In the genomic region with DNA sequence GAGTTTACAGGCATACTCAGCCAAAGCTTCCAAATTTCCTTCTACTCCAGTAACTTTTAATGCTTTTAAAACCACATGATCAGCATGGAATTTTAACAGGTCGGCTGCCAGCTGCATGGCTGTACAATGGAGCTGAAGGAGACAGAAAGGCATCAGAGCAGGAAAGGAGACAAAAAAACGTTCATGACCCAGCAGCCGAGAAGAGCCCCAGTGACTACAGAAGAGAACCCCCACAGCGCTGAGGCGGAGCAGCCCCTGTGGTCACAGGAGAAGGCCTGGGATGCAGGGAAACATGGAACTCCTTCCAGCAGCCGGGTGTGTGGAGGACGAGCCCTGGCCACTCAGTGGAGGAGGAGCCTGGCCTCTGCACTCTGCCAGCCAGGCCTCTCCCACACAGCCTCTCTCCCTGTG, we compare ENCODE assay signal across 8 mouse cellular contexts. TPM values are rescaled to one million over a fixed set of nuclear protein-coding genes. Genes with fewer than 3 reads are reported as not detected.
A peak's percentile ranks its signal among the peaks of the same experiment; 100 is the strongest.
DNase-seq lines count a peak whose midpoint lies in the region; ATAC-seq lines count a peak whose summit lies in the region.

No protein-coding gene starts in this region.

- DNase-seq in limb, embryonic 10.5 days (ENCODE audit: low spot score), result no peak
- peak; percentile 53 for DNase-seq in kidney, adult 11 months
- DNase-seq in embryo, embryonic 9.5 days (ENCODE audit: extremely low spot score), result no peak
- no peak for DNase-seq in midbrain, embryonic 14.5 days

- H3K36me3 ChIP-seq in limb, embryonic 12.5 days, result peaks cover 59% of the 10 kb centered on the region
- peaks cover 54% of the 10 kb centered on the region for H3K36me3 ChIP-seq in limb, embryonic 10.5 days
- H3K36me3 ChIP-seq in forebrain, embryonic 13.5 days (ENCODE audit: poor library complexity, severe bottlenecking), result peaks cover 50% of the 10 kb centered on the region
- 0 out of 2 replicates have a peak, but pooled peaks cover 4% of the 10 kb centered on the region for H3K36me3 ChIP-seq in lung, embryonic 15.5 days
- peaks cover 72% of the 10 kb centered on the region for H3K36me3 ChIP-seq in midbrain, embryonic 14.5 days (ENCODE audit: control insufficient read depth, insufficient read depth, low read length)

- WGBS in limb, embryonic 12.5 days, result 54% methylated on average over 7 of the region's 7 CpGs
- 79% methylated on average over 7 of the region's 7 CpGs for WGBS in limb, embryonic 10.5 days
- 23% methylated on average over 7 of the region's 7 CpGs for WGBS in forebrain, embryonic 13.5 days
- WGBS in lung, embryonic 15.5 days, result 62% methylated on average over 7 of the region's 7 CpGs
- WGBS in midbrain, embryonic 14.5 days, result 61% methylated on average over 7 of the region's 7 CpGs

- no peaks in the 10 kb centered on the region for H3K27me3 ChIP-seq in limb, embryonic 12.5 days
- H3K27me3 ChIP-seq in limb, embryonic 10.5 days (ENCODE audit: low read depth, poor library complexity, severe bottlenecking), result no peaks in the 10 kb centered on the region
- no peaks in the 10 kb centered on the region for H3K27me3 ChIP-seq in forebrain, embryonic 13.5 days
- H3K27me3 ChIP-seq in lung, embryonic 15.5 days, result no peaks in the 10 kb centered on the region
- H3K27me3 ChIP-seq in midbrain, embryonic 14.5 days (ENCODE audit: control insufficient read depth, insufficient read depth, low read length), result no peaks in the 10 kb centered on the region

- no peak overlapping the region for H3K9ac ChIP-seq in limb, embryonic 12.5 days (replicated peaks)
- H3K9ac ChIP-seq in forebrain, embryonic 13.5 days, result peak overlapping the region; percentile 34; the same call in 1 of the 2 replicates
- no peak overlapping the region for H3K9ac ChIP-seq in lung, embryonic 15.5 days
- H3K9ac ChIP-seq in midbrain, embryonic 14.5 days (replicated peaks; ENCODE audit: low read length), result no peak overlapping the region

- peak; percentile 76; the same call in 1 of the 2 replicates for ATAC-seq in limb, embryonic 12.5 days (ENCODE audit: insufficient number of reproducible peaks, insufficient read depth, low FRiP score, low TSS enrichment, low read depth)
- ATAC-seq in forebrain, embryonic 13.5 days, result peak; percentile 86
- 0 out of 2 replicates have a peak, but pooled peaks have one; percentile 31 for ATAC-seq in lung, embryonic 15.5 days (ENCODE audit: borderline replicate concordance, extremely low read depth, low FRiP score, low TSS enrichment)
- ATAC-seq in inflammation-experienced regulatory T-cells, adult 6 months, result no peak
- no peak for ATAC-seq in midbrain, embryonic 14.5 days (ENCODE audit: low FRiP score, low TSS enrichment)

- peak overlapping the region; percentile 86 for H3K27ac ChIP-seq in limb, embryonic 12.5 days
- H3K27ac ChIP-seq in limb, embryonic 10.5 days, result no peak overlapping the region
- H3K27ac ChIP-seq in forebrain, embryonic 13.5 days, result peak overlapping the region; percentile 48; the same call in 1 of the 2 replicates
- H3K27ac ChIP-seq in lung, embryonic 15.5 days, result no peak overlapping the region
- H3K27ac ChIP-seq in midbrain, embryonic 14.5 days (replicated peaks; ENCODE audit: low read depth, low read length), result no peak overlapping the region

- H3K9me3 ChIP-seq in limb, embryonic 12.5 days, result no peaks in the 10 kb centered on the region
- H3K9me3 ChIP-seq in limb, embryonic 10.5 days (replicated peaks), result no peaks in the 10 kb centered on the region
- no peaks in the 10 kb centered on the region for H3K9me3 ChIP-seq in forebrain, embryonic 13.5 days (replicated peaks)
- H3K9me3 ChIP-seq in lung, embryonic 15.5 days, result no peaks in the 10 kb centered on the region
- no peaks in the 10 kb centered on the region for H3K9me3 ChIP-seq in midbrain, embryonic 14.5 days (ENCODE audit: control insufficient read depth, low read length)

- peaks cover 10% of the 10 kb centered on the region for H3K4me1 ChIP-seq in limb, embryonic 12.5 days (replicated peaks)
- peaks cover 10% of the 10 kb centered on the region for H3K4me1 ChIP-seq in limb, embryonic 10.5 days
- peaks cover 11% of the 10 kb centered on the region for H3K4me1 ChIP-seq in forebrain, embryonic 13.5 days
- H3K4me1 ChIP-seq in lung, embryonic 15.5 days, result peaks cover 10% of the 10 kb centered on the region
- no peaks in the 10 kb centered on the region for H3K4me1 ChIP-seq in midbrain, embryonic 14.5 days (ENCODE audit: control insufficient read depth, insufficient read depth, low read length)

- H3K4me3 ChIP-seq in limb, embryonic 12.5 days (replicated peaks), result no peak overlapping the region
- H3K4me3 ChIP-seq in limb, embryonic 10.5 days, result no peak overlapping the region
- H3K4me3 ChIP-seq in forebrain, embryonic 13.5 days, result no peak overlapping the region
- H3K4me3 ChIP-seq in lung, embryonic 15.5 days, result no peak overlapping the region
- H3K4me3 ChIP-seq in midbrain, embryonic 14.5 days (replicated peaks; ENCODE audit: low read depth, low read length), result no peak overlapping the region

- H3K4me2 ChIP-seq in limb, embryonic 12.5 days, result peak overlapping the region; percentile 9; the same call in 1 of the 2 replicates
- H3K4me2 ChIP-seq in forebrain, embryonic 13.5 days, result no peak overlapping the region
- H3K4me2 ChIP-seq in lung, embryonic 15.5 days, result no peak overlapping the region
- no peak overlapping the region for H3K4me2 ChIP-seq in midbrain, embryonic 14.5 days (ENCODE audit: low read length)

RNA-seq across cellular contexts. Expression of a gene that starts 27.4 kb away (rescaled TPM):
- 21.0 and 24.7 TPM in 2 replicates for polyA plus RNA-seq in limb, embryonic 12.5 days (2016; fragmentation: Nextera tagmentation; extraction: Ambion mirVana)
- 28.0 and 28.5 TPM in 2 replicates for polyA plus RNA-seq in limb, embryonic 10.5 days (2016; fragmentation: Nextera tagmentation; extraction: Ambion mirVana)
- 16.5 and 18.1 TPM in 2 replicates for polyA plus RNA-seq in forebrain, embryonic 13.5 days (2015; fragmentation: Nextera tagmentation; extraction: Ambion mirVana)
- polyA plus RNA-seq in lung, embryonic 15.5 days (2015; fragmentation: Nextera tagmentation; extraction: Ambion mirVana), result 15.0 and 15.6 TPM in 2 replicates
- 10 to 100 TPM; 11.6 to 16.0 (median 12.9) TPM for polyA plus RNA-seq in inflammation-experienced regulatory T-cells, adult 6 months (2017; shearing (Covaris generic))
- polyA plus RNA-seq in midbrain, embryonic 14.5 days (2014; fragmentation: Nextera tagmentation; extraction: Ambion mirVana), result 13.7 and 17.4 TPM in 2 replicates

RNA-seq across cellular contexts. Expression of a gene that starts 27.4 kb away (rescaled TPM):
- 78.4 and 87.6 TPM in 2 replicates for polyA plus RNA-seq in limb, embryonic 12.5 days (2016; fragmentation: Nextera tagmentation; extraction: Ambion mirVana)
- polyA plus RNA-seq in limb, embryonic 10.5 days (2016; fragmentation: Nextera tagmentation; extraction: Ambion mirVana), result 91.9 and 96.8 TPM in 2 replicates
- polyA plus RNA-seq in forebrain, embryonic 13.5 days (2015; fragmentation: Nextera tagmentation; extraction: Ambion mirVana), result 54.9 and 62.1 TPM in 2 replicates
- polyA plus RNA-seq in lung, embryonic 15.5 days (2015; fragmentation: Nextera tagmentation; extraction: Ambion mirVana), result 34.9 and 39.2 TPM in 2 replicates
- polyA plus RNA-seq in inflammation-experienced regulatory T-cells, adult 6 months (2017; shearing (Covaris generic)), result 10 to 100 TPM; 12.1 to 27.9 (median 23.6) TPM
- polyA plus RNA-seq in midbrain, embryonic 14.5 days (2014; fragmentation: Nextera tagmentation; extraction: Ambion mirVana), result 69.1 and 90.2 TPM in 2 replicates

RNA-seq across cellular contexts. Expression of a gene that starts 35.5 kb away (rescaled TPM):
- polyA plus RNA-seq in limb, embryonic 12.5 days (2016; fragmentation: Nextera tagmentation; extraction: Ambion mirVana), result 40.2 and 40.4 TPM in 2 replicates
- 29.6 and 33.2 TPM in 2 replicates for polyA plus RNA-seq in limb, embryonic 10.5 days (2016; fragmentation: Nextera tagmentation; extraction: Ambion mirVana)
- polyA plus RNA-seq in forebrain, embryonic 13.5 days (2015; fragmentation: Nextera tagmentation; extraction: Ambion mirVana), result 16.5 and 19.4 TPM in 2 replicates
- 18.4 and 21.2 TPM in 2 replicates for polyA plus RNA-seq in lung, embryonic 15.5 days (2015; fragmentation: Nextera tagmentation; extraction: Ambion mirVana)
- polyA plus RNA-seq in inflammation-experienced regulatory T-cells, adult 6 months (2017; shearing (Covaris generic)), result 1 to 10 TPM in 2 of 3 experiments, under 1 TPM in 1; 0.89 to 2.6 (median 1.5) TPM
- polyA plus RNA-seq in midbrain, embryonic 14.5 days (2014; fragmentation: Nextera tagmentation; extraction: Ambion mirVana), result 10.4 and 13.0 TPM in 2 replicates

Comparison
In these comparisons a context has a peak if more than half of its experiments do, and no peak if none do; other contexts are left out.
1. H3K27ac ChIP-seq: peak in limb, embryonic 12.5 days (single experiment) and forebrain, embryonic 13.5 days (single experiment); none in limb, embryonic 10.5 days (single experiment), lung, embryonic 15.5 days (single experiment) and midbrain, embryonic 14.5 days (single experiment).
2. ATAC-seq: peak in limb, embryonic 12.5 days (single experiment), forebrain, embryonic 13.5 days (single experiment) and lung, embryonic 15.5 days (single experiment); none in inflammation-experienced regulatory T-cells, adult 6 months (single experiment) and midbrain, embryonic 14.5 days (single experiment).